Mouse (Mus musculus) kidney, adult 2 months (tissue): ENCODE results near the gene Gpr68. TPM values are rescaled to one million over a fixed set of nuclear protein-coding genes. Genes with fewer than 3 reads are reported as not detected.

Source experiments
- DNase-seq: peaks from one replicate; pipeline ENCODE4 v3.0.0; 2021
- H3K27ac ChIP-seq: fragments of 200-500 bp; 2 replicates; pipeline ENCODE4 v1.5.1; 2012; ENCODE audit warnings: low read depth, low read length, control low read depth, inconsistent platforms; ENCODE audit not compliant: insufficient read depth
- H3K27me3 ChIP-seq: fragments of 200-500 bp; replicated peaks from 2 replicates; pipeline ENCODE4 v1.6.1; 2012; ENCODE audit warnings: mild to moderate bottlenecking, moderate library complexity, low read length, inconsistent platforms; ENCODE audit not compliant: control insufficient read depth, insufficient read depth
- H3K36me3 ChIP-seq: fragments of 200-500 bp; 2 replicates; pipeline ENCODE4 v1.6.1; 2012; ENCODE audit warnings: mild to moderate bottlenecking, moderate library complexity, low read length, inconsistent platforms; ENCODE audit not compliant: control insufficient read depth, insufficient read depth
- H3K4me1 ChIP-seq: fragments of 200-500 bp; 2 replicates; pipeline ENCODE4 v1.6.1; 2011; ENCODE audit warnings: low read length; ENCODE audit not compliant: control insufficient read depth, insufficient read depth
- H3K4me3 ChIP-seq: fragments of 200-500 bp; 2 replicates; pipeline ENCODE4 v1.5.1; 2011; ENCODE audit warnings: mild to moderate bottlenecking, low read depth, low read length, control low read depth; ENCODE audit not compliant: insufficient read depth
- CTCF ChIP-seq: fragments of 200-500 bp; conservative IDR thresholded peaks from 2 replicates; pipeline ENCODE4 v1.5.1; 2011; ENCODE audit warnings: low read depth, mild to moderate bottlenecking, control low read depth, low read length, moderate library complexity, mixed read lengths; ENCODE audit not compliant: insufficient read depth, insufficient read length
- POLR2A ChIP-seq: fragments of 200-500 bp; IDR thresholded peaks from one replicate; pipeline ENCODE4 v1.6.1; 2011; ENCODE audit warnings: low read depth, low read length, control low read depth
- WGBS: fragments of 180-500 bp; shearing (Covaris S2); methylation state at CpG from one replicate; pipeline ENCODE4 v1.1.7; 2018; 5-methylcytosine and 5-hydroxymethylcytosine counted together
- polyA plus RNA-seq: library from polyadenylated mRNA; depleted of rRNA; stranded (reverse); fragments of >200 nt; gene quantifications from 2 replicates; pipeline ENCODE4 v1.2.3, GENCODE M21; 2012

Gpr68 gene
- polyA plus RNA-seq, 1 experiment: 1.9 TPM

DNA sequence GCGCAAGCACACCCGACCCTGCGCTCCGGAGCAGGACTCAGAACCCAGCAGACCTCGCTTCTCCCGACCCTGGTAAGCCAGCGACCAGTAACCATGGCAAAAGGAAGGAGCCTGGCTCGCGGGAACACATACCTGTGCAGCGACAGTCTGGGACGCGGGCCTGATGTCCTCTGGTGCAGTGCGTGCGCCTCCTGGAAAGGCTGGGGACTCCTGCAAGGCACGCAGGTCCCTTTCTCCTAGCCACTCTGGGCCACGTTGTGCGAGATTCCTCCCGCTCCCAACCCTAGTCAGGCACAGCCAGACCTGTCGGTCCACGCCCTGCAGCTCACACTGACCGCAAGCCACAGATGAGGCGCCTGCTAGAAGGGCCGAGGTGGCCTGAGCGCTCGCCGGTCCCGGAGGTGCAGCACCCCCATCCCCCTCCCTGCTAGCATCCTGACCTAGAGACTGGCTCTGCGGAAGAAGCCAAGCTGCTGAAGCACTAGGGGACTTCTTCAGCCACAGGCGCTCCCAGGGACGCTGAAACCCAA is 8.8 kb downstream of the Gpr68 start:
- peak; percentile 4 for DNase-seq
- Histone ChIP-seq H3K4me1 (no peaks in the 10 kb centered on the region), H3K36me3 (no peaks in the 10 kb centered on the region), H3K4me3 (peak overlapping the region; percentile 24; the same call in 1 of the 2 replicates), H3K27ac (no peak overlapping the region), H3K27me3 (no peaks in the 10 kb centered on the region)
- TF ChIP-seq POLR2A (no peak), CTCF (no peak)
- 3% methylated on average over 30 of the region's 30 CpGs for WGBS

DNA sequence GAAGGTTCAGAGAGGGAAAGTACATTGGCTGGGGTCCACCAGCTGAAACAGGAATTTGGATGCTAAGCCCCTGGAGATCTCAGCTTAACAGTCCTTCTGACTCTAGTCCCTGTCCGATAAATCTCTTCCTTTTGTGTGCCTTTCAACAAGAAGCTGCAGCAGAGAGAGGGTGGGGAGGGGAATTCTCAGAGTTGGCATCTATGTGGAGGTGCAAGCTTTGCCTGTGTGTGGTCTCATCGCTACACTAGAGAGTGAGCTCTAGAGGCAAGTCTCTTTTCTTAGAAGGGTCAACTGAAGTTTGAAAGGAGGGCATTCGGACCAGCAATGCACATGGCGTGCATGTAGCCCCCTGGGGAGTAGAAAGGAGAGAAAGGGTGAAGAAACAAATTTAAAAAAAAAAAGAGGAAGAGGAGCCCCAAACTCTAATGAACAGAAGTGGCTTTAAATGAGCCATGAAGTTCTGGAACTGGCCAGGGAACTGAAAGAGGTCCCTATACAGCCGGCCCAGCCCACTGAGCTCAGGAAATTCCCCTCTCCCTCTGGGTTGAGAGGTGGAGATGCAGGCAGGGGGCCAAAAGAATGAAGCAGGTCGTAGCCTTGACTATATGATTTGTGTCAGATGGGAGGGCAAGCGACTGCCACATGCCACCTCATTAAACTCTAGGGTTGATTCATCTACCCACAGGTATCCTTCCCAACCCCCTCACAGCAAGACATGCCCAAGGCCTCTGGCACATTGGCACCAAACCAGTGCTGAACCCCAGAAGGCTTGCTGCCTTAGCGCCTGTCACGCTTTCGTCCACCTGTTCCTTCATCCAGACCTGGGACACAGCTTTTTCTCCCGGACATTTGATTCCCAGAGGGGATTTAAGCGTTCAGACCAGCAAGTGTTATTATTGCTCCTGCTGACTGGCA is 10.0 kb downstream of the Gpr68 start:
- no peak for DNase-seq
- Histone ChIP-seq H3K4me1 (no peaks in the 10 kb centered on the region), H3K27me3 (no peaks in the 10 kb centered on the region), H3K27ac (no peak overlapping the region), H3K4me3 (no peak overlapping the region), H3K36me3 (no peaks in the 10 kb centered on the region)
- no peak for TF ChIP-seq CTCF
- TF ChIP-seq POLR2A: no peak
- WGBS: 38% methylated on average over 12 of the region's 12 CpGs

DNA sequence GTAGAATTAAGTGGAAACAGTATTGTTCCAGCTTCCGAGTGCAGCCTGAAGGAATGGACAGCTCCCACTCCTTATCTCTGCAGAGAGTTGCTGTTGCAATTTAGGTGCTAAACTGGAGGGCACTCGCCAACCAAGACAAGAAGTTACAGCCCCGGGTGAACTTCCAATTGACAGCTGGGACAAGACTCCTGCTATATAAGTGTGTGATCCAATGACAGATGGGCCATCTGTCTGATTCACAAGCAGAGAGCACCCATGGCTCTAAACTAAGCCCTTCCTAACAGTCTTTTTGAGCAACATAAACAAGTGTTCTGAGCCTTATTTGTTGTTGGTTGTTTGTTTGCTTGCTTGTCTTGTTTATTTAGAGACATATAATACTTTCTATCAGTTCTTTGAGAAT is 11.3 kb downstream of the Gpr68 start:
- H3K4me3 ChIP-seq: no peak overlapping the region
- no peaks in the 10 kb centered on the region for H3K4me1 ChIP-seq
- DNase-seq: no peak
- WGBS: 43% methylated on average over 3 of the region's 3 CpGs
- no peak for TF ChIP-seq CTCF
- no peak for TF ChIP-seq POLR2A
- H3K36me3 ChIP-seq: no peaks in the 10 kb centered on the region
- no peak overlapping the region for H3K27ac ChIP-seq
- H3K27me3 ChIP-seq: no peaks in the 10 kb centered on the region

DNA sequence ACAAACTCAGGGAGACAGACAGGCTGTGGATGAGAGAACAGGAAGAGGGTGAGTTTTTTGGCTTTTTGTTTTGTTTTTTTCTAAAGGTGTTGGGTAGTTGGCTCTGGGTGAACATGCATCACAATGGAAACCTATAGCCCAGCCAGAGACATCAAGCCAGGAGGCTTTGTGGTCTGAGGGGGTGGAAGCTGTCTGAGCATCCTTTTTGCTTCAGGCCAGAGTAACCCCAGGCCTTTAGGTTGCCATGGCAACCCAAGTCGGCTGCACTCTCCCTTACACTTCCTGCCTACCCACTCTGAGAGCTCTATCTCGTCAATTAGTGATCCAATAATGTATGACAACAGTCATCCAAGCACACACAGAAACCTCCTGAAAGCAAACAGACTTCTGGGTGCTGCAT is 12.5 kb downstream of the Gpr68 start:
- Histone ChIP-seq H3K27ac (no peak overlapping the region), H3K36me3 (no peaks in the 10 kb centered on the region), H3K27me3 (no peaks in the 10 kb centered on the region), H3K4me3 (no peak overlapping the region), H3K4me1 (no peaks in the 10 kb centered on the region)
- 18% methylated on average over 2 of the region's 2 CpGs for WGBS
- DNase-seq: no peak
- TF ChIP-seq POLR2A (no peak), CTCF (no peak)

DNA sequence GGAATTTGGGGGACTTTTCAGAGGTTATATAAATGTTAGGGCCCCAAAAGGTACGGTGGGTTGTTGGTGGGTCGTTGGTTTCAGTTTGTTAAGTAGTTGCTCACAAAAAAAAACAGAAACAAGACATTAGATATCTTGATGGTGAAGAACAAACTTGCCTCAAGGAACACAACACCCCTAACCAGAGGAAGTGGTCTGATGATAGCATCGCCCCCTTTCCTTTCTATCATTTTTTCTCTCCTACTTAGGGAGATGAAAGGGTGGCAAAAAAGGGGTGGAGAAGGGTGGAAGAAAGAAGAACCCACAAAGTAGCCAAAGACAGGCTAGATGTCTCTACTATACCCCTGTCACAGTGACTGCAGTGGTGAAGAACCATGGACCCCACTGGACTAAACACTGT is 17.4 kb downstream of the Gpr68 start:
- 77% methylated on average over 3 of the region's 3 CpGs for WGBS
- H3K27ac ChIP-seq: no peak overlapping the region
- TF ChIP-seq CTCF: no peak
- TF ChIP-seq POLR2A: no peak

DNA sequence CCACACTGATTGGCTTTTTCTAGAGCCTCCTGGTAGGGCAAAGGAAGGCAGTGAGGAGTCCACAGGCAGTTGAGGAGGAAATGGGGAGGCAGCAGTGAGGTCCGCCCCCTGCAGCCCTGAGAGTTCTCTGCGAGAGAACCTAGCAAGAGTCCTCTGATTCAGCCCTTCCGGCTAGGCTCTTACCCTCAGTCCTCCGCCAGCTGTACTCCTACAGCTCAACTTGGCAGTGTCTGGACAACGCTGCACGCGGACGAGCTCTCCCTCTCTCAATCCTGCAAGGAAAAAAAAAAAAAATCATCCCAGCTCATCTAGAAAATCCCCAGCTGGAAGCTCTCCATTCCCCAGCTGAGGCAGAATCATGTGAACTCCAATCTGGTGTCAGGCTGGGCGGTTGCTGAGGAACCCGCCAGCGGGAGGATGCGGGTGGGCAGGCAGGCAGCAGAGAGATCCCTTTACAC is 20.2 kb downstream of the Gpr68 start:
- Histone ChIP-seq H3K36me3 (no peaks in the 10 kb centered on the region), H3K27me3 (no peaks in the 10 kb centered on the region), H3K4me1 (no peaks in the 10 kb centered on the region), H3K4me3 (no peak overlapping the region), H3K27ac (no peak overlapping the region)
- peak; percentile 12 for DNase-seq
- WGBS: 12% methylated on average over 12 of the region's 12 CpGs
- no peak for TF ChIP-seq POLR2A
- TF ChIP-seq CTCF: no peak

More for the DNA sequence above, 17.4 kb downstream of the Gpr68 start:
- H3K27me3 ChIP-seq: no peaks in the 10 kb centered on the region
- no peaks in the 10 kb centered on the region for H3K36me3 ChIP-seq
- H3K4me3 ChIP-seq: no peak overlapping the region
- DNase-seq: no peak
- H3K4me1 ChIP-seq: no peaks in the 10 kb centered on the region

DNA sequence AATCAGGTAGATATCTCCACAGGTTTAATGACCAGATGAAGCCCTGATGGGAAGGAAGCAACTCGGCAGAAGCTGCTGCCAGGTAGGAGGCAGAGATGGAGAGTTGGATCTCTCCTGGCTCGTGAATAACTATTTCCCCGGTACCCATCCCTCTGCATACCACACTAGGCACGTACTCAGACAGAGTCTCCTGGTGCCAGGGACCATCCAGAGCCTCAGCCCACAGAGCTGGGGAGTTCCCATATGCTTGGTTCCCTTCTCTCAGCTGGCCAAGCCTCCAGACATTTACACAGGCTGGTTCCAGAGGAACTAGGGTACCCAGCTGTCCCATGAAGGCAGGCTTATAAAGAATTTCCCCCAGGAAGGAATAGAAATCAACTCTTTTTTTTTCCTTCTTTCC is 21.1 kb downstream of the Gpr68 start:
- no peaks in the 10 kb centered on the region for H3K36me3 ChIP-seq
- H3K27ac ChIP-seq: no peak overlapping the region
- H3K4me1 ChIP-seq: no peaks in the 10 kb centered on the region
- TF ChIP-seq POLR2A (no peak), CTCF (no peak)
- WGBS: 84% methylated on average over 4 of the region's 4 CpGs
- DNase-seq: no peak
- no peak overlapping the region for H3K4me3 ChIP-seq
- no peaks in the 10 kb centered on the region for H3K27me3 ChIP-seq
